Mouse (Mus musculus) kidney, embryonic 15.5 days (tissue): ENCODE data around the gene Asb3. TPM values are rescaled to one million over a fixed set of nuclear protein-coding genes. Genes with fewer than 3 reads are reported as not detected.

Experiments
- ATAC-seq: fragments of 200-750 bp; cut with Nextera tagmentation; replicated peaks from 2 replicates; pipeline ENCODE4 v1.8.0; 2017; ENCODE audit warnings: moderate TSS enrichment; ENCODE audit not compliant: low FRiP score
- H3K27ac ChIP-seq: fragments of 300-500 bp; sonication (generic); 2 replicates; pipeline ENCODE4 v1.5.1; 2015; ENCODE audit warnings: mild to moderate bottlenecking, inconsistent platforms
- H3K27me3 ChIP-seq: fragments of 300-500 bp; sonication (generic); 2 replicates; pipeline ENCODE4 v1.6.1; 2015; ENCODE audit warnings: inconsistent platforms
- H3K36me3 ChIP-seq: fragments of 300-500 bp; sonication (generic); 2 replicates; pipeline ENCODE4 v1.6.1; 2015; ENCODE audit warnings: inconsistent platforms
- H3K4me1 ChIP-seq: fragments of 300-500 bp; sonication (generic); 2 replicates; pipeline ENCODE4 v1.6.1; 2015; ENCODE audit warnings: inconsistent platforms
- H3K4me2 ChIP-seq: fragments of 300-500 bp; sonication (generic); 2 replicates; pipeline ENCODE4 v1.6.1; 2015; ENCODE audit warnings: moderate library complexity, mild to moderate bottlenecking, inconsistent platforms
- H3K4me3 ChIP-seq: fragments of 300-500 bp; sonication (generic); replicated peaks from 2 replicates; pipeline ENCODE4 v1.5.1; 2015; ENCODE audit warnings: mild to moderate bottlenecking, inconsistent platforms
- H3K9ac ChIP-seq: fragments of 300-500 bp; sonication (generic); 2 replicates; pipeline ENCODE4 v1.6.1; 2015; ENCODE audit warnings: mild to moderate bottlenecking, inconsistent platforms
- H3K9me3 ChIP-seq: fragments of 300-500 bp; sonication (generic); replicated peaks from 2 replicates; pipeline ENCODE4 v1.6.1; 2016; ENCODE audit warnings: inconsistent platforms
- WGBS: fragments of 180-500 bp; shearing (Covaris S2); methylation state at CpG from one replicate; pipeline ENCODE4 v1.1.7; 2015; ENCODE audit warnings: mixed read lengths; 5-methylcytosine and 5-hydroxymethylcytosine counted together
- polyA plus RNA-seq: library from polyadenylated mRNA; unstranded; fragments of >200 nt; fragmentation: Nextera tagmentation; extraction: Ambion mirVana; gene quantifications from 2 replicates; pipeline ENCODE4 v1.2.1, GENCODE M21; 2015

Gene Asb3
- polyA plus RNA-seq, 1 experiment from 2014 or later = 30.0 TPM

DNA sequence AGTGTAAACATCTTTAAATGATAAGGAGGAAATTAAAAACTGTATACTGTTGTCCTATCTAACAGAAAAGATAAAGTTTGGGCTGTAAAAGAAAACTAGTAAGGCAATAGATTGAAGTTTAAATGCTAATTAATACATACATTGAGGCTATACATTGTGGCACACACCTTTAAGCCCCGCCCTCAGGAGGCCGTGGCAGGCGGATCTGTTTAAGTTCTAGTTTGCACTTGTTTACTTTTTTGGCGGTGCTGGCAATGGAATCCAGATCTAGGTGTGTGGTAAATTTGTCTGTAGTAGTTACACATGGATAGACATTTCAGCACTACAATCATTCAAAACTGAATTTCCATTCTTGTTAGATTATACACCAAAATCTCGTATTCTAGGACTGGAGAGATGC lies 67.6 kb downstream of the Asb3 start:
- H3K4me1 ChIP-seq = peaks cover 8% of the 10 kb centered on the region
- no peak for ATAC-seq
- peak overlapping the region; percentile 62 for H3K4me2 ChIP-seq
- H3K27ac ChIP-seq = no peak overlapping the region
- peak overlapping the region; percentile 89 for H3K4me3 ChIP-seq
- H3K9ac ChIP-seq = 0 out of 2 replicates have a peak overlapping the region, but pooled peaks have one; percentile 82
- H3K9me3 ChIP-seq = peaks cover 11% of the 10 kb centered on the region; the same call in 1 of the 2 replicates
- H3K36me3 ChIP-seq = peaks cover 49% of the 10 kb centered on the region
- WGBS = 68% methylated on average over 5 of the region's 5 CpGs
- H3K27me3 ChIP-seq = no peaks in the 10 kb centered on the region

DNA sequence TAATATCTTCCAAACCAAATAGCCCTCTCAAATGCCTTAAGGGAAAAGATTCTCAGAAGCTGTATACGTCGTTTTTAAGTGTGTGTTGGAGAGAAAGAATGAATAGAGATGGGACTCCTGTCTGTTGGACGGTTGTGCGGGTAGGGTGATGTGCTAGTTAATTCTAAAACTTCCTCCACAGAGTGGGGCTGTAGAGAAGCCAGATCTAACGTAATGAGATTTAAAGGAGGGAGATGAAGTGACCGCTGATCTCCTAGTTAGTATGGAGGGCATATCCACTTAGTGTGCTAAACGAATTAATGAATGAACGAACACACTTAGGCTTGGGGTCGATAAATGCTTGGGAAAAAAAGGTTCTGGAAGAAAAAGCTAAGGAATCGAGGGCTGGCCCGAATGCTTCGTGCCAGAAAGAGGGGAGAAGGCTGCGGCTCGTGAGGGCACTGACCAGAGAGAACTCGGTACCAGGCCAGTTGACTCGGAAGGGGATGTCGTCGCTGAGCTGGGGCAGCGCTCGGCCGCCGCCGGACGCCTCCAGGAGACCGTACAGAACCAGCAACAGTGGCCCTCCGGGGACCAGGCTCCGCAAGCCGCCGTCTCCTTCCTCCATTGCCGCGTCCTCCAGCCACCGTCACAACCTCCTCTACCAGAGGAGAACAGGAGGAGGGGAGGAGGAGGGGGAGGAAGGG lies 68.4 kb downstream of the Asb3 start:
- Histone ChIP-seq H3K4me1 (peaks cover 8% of the 10 kb centered on the region), H3K27me3 (no peaks in the 10 kb centered on the region), H3K9ac (peak overlapping the region; percentile 82), H3K36me3 (peaks cover 45% of the 10 kb centered on the region), H3K4me3 (peak overlapping the region; percentile 89), H3K27ac (peak overlapping the region; percentile 91), H3K9me3 (peaks cover 12% of the 10 kb centered on the region; the same call in 1 of the 2 replicates), H3K4me2 (peak overlapping the region; percentile 62)
- WGBS = 1% methylated on average over 21 of the region's 32 CpGs
- ATAC-seq = peak; percentile 95

DNA sequence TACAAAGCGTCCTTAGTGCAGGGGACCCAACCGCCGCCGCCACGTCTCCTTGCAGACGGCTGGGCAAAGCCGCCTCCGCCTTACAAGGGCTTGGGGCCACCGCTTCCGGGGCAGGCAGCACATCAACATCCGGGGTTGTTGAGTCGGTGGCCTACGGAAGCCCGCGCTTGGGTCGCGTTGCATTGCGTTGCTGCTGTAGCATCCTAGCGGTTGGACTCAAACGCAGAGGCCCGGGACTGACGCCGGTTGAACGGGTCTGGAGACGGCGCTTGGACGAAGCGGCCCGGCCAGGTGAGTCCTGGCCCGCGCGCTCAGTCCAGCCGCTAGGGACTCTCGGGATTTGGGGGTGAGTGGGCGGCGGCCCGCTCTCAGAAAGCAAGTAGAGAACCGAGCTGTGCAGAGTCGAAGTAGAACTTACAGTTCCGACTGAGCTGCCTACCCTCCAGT lies 69.1 kb downstream of the Asb3 start, which contains the start of gene Erlec1:
TSS of gene Erlec1 (minus strand) at position 57 of the 447 bp plus-strand sequence.
- ATAC-seq = peak; percentile 99
- under 1% methylated on average over 40 of the region's 40 CpGs for WGBS
- H3K27ac ChIP-seq = peak within 1 kb of the TSS; percentile 91
- no peaks in the 10 kb centered on the region for H3K27me3 ChIP-seq
- H3K4me3 ChIP-seq = peak within 1 kb of the TSS; percentile 89
- H3K9ac ChIP-seq = peak within 1 kb of the TSS; percentile 85
- H3K4me2 ChIP-seq = peak within 1 kb of the TSS; percentile 71
- H3K9me3 ChIP-seq = peaks cover 13% of the 10 kb centered on the region; the same call in 1 of the 2 replicates
- H3K4me1 ChIP-seq = peaks cover 8% of the 10 kb centered on the region
- peaks cover 38% of the 10 kb centered on the region for H3K36me3 ChIP-seq

DNA sequence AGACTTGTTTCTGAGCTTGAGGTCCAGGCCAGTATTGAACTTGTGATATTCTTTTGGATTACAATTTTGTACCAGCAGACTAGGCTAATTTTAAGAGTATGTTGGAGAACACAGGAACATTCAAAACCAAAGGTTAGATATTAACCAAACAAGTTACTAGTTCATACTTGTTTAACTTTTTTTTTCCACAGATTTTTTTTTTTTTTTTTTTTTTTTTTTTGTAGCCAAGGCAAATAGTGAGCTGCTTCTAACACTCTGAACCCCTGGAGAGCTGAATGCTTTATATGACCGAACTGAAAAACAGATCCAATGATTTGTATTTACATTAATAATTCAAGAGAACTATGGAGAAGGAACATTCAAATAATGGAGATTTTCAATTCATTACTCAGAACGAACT lies 100.0 kb downstream of the Asb3 start:
- H3K36me3 ChIP-seq = peaks cover 7% of the 10 kb centered on the region; the same call in 1 of the 2 replicates
- H3K27me3 ChIP-seq = no peaks in the 10 kb centered on the region
- H3K4me1 ChIP-seq = peaks cover 6% of the 10 kb centered on the region
- no peaks in the 10 kb centered on the region for H3K9me3 ChIP-seq
- 0 out of 2 replicates have a peak overlapping the region, but pooled peaks have one; percentile 62 for H3K4me3 ChIP-seq
- H3K9ac ChIP-seq = no peak overlapping the region
- ATAC-seq = no peak
- H3K27ac ChIP-seq = no peak overlapping the region
- peak overlapping the region; percentile 75 for H3K4me2 ChIP-seq
- 52% methylated on average over 2 of the region's 2 CpGs for WGBS

DNA sequence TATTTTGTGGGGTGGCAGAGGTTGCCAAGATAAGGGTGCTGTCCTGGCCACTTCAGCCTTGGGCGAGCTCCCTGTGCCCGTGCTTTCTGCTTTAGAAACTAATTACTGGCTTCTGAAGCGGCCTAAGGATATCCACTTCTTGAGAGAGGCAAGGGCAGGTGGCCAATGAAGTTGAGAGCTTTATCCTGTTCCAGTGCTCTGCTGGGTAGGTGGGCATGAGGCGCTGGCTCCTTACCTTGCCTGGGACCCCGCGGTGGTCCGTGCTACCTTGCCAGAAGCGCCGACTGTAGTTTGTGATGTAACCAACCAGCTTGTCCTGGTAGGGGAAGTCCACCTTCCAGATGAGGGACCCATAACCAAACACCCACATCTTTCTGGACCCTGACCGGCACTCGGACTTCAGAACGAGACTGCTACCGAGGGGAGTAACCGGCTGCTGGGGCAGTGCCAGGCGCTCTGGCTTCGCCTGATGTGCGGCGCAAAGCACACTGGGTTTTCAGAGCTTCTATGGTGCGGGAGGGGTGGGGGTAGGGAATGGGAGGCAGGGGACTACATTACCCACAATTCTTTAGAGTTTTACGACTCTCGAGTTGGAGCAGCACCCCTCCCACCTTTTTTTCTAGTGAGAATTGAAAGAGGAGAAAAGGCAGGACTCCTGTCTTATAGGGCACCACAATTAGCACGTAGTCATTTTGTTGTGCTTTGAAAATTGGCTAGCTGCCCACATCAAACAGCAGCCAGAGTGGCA lies 100.8 kb downstream of the Asb3 start, which contains the start of gene Chac2:
TSS of gene Chac2 (minus strand) at position 474 of the 748 bp plus-strand sequence.
- 1% methylated on average over 22 of the region's 22 CpGs for WGBS
- H3K36me3 ChIP-seq = peaks cover 7% of the 10 kb centered on the region; the same call in 1 of the 2 replicates
- ATAC-seq = peak; percentile 99

DNA sequence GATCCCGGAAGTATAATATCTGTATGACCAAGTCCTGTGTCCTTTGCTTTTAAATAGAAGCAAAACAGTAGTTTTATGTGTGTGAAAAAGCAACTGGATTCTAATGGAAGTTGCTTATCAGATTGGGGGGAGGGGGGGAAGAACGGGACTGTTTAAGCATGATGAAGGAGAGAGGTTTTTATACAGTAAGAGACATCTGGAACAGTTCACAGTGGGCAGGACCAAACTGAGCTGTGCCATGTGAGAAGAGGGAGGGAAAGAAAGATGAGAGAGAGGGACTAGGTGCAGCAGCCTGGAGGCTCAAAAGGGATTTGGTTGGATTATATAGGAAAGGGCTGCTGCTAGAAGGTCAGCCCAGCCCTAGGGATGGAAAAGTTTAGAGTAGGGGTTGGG lies 101.4 kb downstream of the Asb3 start:
- H3K27me3 ChIP-seq = no peaks in the 10 kb centered on the region
- 0% methylated on average over 2 of the region's 2 CpGs for WGBS
- peak overlapping the region; percentile 62 for H3K4me3 ChIP-seq
- peak overlapping the region; percentile 81 for H3K27ac ChIP-seq
- peak overlapping the region; percentile 75 for H3K4me2 ChIP-seq
- no peaks in the 10 kb centered on the region for H3K9me3 ChIP-seq
- peak; percentile 87 for ATAC-seq
- peak overlapping the region; percentile 59 for H3K9ac ChIP-seq
- peaks cover 6% of the 10 kb centered on the region for H3K4me1 ChIP-seq
- H3K36me3 ChIP-seq = peaks cover 6% of the 10 kb centered on the region; the same call in 1 of the 2 replicates

More for the DNA sequence above, 100.8 kb downstream of the Asb3 start, which contains the start of gene Chac2:
- Histone ChIP-seq H3K9ac (peak within 1 kb of the TSS; percentile 59), H3K27ac (peak within 1 kb of the TSS; percentile 81), H3K4me3 (peak within 1 kb of the TSS; percentile 62), H3K9me3 (no peaks in the 10 kb centered on the region), H3K4me1 (peaks cover 6% of the 10 kb centered on the region), H3K27me3 (no peaks in the 10 kb centered on the region), H3K4me2 (peak within 1 kb of the TSS; percentile 75)

DNA sequence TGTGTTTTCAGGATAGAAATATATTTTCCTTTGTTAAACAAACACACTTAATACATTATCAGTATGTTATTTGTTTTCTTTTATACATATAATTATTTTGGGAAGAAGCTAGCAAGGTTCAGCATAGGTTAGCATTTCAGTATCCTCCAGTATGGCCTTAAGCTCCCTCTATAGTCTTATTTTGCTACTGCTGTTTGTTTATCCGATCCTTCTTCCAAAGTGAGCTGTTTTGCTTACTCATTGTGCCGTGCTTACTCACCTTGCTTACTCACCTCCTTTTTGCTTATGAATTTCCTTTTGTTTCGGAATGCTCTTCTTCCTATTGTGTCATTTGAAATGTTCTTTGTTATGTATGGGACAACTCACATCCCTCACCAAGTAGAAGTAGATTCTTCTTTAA lies 111.5 kb downstream of the Asb3 start:
- WGBS = 87% methylated on average over 3 of the region's 3 CpGs
- H3K4me3 ChIP-seq = no peak overlapping the region

DNA sequence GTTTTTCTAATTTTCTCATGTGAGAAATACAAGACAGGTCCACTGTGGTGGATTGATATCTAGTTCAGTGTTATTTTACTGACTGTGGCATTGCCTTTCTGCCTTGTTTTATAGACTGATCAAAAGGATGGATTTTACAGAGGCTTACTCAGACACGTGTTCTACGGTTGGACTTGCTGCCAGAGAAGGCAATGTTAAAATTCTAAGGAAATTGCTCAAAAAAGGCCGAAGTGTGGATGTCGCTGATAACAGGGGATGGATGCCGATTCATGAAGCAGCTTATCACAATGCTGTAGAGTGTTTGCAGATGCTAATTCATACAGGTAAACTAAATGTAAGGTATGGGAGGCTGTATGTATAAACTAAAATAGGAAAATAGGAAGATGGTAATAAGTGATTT lies 113.0 kb downstream of the Asb3 start:
- H3K36me3 ChIP-seq = no peaks in the 10 kb centered on the region
- ATAC-seq = no peak
- no peak overlapping the region for H3K27ac ChIP-seq
- H3K4me2 ChIP-seq = no peak overlapping the region
- 92% methylated on average over 5 of the region's 5 CpGs for WGBS
- H3K4me1 ChIP-seq = no peaks in the 10 kb centered on the region
- H3K27me3 ChIP-seq = no peaks in the 10 kb centered on the region
- H3K9ac ChIP-seq = no peak overlapping the region
- no peak overlapping the region for H3K4me3 ChIP-seq
- no peaks in the 10 kb centered on the region for H3K9me3 ChIP-seq

More for the DNA sequence above, 111.5 kb downstream of the Asb3 start:
- no peak for ATAC-seq
- Histone ChIP-seq H3K27me3 (no peaks in the 10 kb centered on the region), H3K36me3 (no peaks in the 10 kb centered on the region), H3K9me3 (no peaks in the 10 kb centered on the region), H3K4me2 (no peak overlapping the region), H3K27ac (no peak overlapping the region), H3K9ac (no peak overlapping the region), H3K4me1 (no peaks in the 10 kb centered on the region)

DNA sequence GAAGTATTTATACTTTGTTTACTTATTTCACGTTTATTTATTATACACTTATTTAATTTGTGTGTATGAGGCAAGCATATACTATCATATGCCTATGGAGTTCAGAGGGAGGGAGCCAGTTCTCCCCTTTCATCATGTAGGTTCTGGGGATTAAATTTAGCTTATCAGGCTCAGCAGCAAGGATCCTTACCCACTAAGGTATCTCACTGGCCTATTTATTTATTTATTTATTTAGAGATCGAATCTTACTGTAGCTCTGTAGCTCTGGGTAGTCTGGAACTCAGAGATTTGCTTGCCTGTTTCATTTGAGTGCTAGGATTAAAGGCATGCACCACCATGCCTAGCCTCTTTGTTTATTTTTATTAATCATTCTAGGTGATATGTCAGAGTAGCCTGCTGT lies 113.5 kb downstream of the Asb3 start:
- Histone ChIP-seq H3K27me3 (no peaks in the 10 kb centered on the region), H3K9ac (no peak overlapping the region), H3K4me2 (no peak overlapping the region), H3K9me3 (no peaks in the 10 kb centered on the region), H3K4me1 (no peaks in the 10 kb centered on the region), H3K27ac (no peak overlapping the region), H3K36me3 (no peaks in the 10 kb centered on the region), H3K4me3 (no peak overlapping the region)
- ATAC-seq = no peak
- WGBS = 93% methylated on average over 2 of the region's 2 CpGs

DNA sequence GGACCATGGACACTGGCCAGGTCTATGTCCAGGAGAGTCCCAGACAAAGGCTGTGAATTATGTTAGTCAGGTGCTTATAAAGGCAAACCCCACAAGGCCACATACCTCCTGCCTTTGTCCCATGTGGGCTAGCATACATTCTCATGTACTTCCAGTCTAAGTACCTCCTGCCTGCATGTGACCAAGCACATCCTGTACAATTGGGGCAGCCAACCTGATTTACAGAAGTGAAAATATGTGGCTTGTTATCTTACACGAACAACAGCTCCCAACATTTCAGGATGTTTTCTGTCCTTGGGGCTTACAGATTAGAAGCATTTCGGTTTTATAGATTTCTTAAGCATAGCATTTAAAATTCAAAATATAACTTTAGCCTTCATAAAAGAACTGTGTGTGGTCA lies 114.8 kb downstream of the Asb3 start:
- Histone ChIP-seq H3K9me3 (no peaks in the 10 kb centered on the region), H3K4me2 (no peak overlapping the region), H3K36me3 (no peaks in the 10 kb centered on the region), H3K9ac (no peak overlapping the region), H3K27me3 (no peaks in the 10 kb centered on the region), H3K4me3 (no peak overlapping the region), H3K4me1 (no peaks in the 10 kb centered on the region), H3K27ac (no peak overlapping the region)
- 0 out of 2 replicates have a peak, but pooled peaks have one; percentile 46 for ATAC-seq
- 84% methylated on average over 2 of the region's 2 CpGs for WGBS

DNA sequence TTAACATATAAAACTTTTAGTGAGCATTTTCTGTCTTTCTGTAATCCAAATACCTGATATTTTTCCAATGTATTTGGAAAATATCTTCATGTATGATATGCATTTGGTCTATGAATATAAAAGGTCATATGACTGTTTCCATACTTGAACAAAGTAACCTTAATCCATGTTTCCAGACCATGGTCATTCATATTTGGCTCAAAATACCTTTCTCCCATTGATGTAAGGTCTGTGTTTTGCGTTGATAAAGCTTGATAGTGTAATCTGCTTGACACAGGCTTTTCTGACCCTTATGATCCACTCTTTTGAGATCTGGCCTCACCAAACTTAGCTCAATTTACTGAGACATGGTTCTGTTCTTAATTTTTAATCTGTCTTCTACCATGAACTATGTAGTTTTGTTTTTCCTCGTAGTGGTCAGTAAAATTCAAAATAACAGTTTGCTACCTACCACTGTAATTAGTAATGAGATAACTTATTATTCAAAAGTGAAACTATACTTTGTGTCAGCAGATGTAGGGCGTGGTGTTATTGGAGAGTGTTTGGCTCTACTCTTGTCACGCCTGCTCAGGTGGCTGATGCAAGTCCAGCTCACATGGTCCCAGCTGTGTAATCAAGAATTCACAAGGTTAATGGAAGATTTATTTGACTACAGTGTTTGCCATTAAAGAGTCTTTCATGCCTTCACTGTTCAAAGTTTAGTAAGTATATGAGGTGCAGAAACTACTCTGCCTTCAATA lies 116.1 kb downstream of the Asb3 start:
- H3K9ac ChIP-seq = no peak overlapping the region
- ATAC-seq = peak; percentile 75; the same call in 1 of the 2 replicates
- H3K36me3 ChIP-seq = 0 out of 2 replicates have a peak, but pooled peaks cover 5% of the 10 kb centered on the region
- no peak overlapping the region for H3K4me2 ChIP-seq
- no peaks in the 10 kb centered on the region for H3K9me3 ChIP-seq
- no peak overlapping the region for H3K27ac ChIP-seq
- no peak overlapping the region for H3K4me3 ChIP-seq
- WGBS = 81% methylated on average over 4 of the region's 4 CpGs
- no peaks in the 10 kb centered on the region for H3K27me3 ChIP-seq
- no peaks in the 10 kb centered on the region for H3K4me1 ChIP-seq
